Mouse (Mus musculus): Measurements from ENCODE around the gene Zfp445.

Zfp445 gene

GRCm38 (mm10) chr9:122826743-122827142, 39.1 kb downstream of the Zfp445 start:
- Histone ChIP-seq H3K4me1 (replicated peaks; ENCODE audit: low read depth, low read length) (peaks cover 9% of the 10 kb centered on the region), H3K27me3 (ENCODE audit: insufficient read depth, low read length) (no peaks in the 10 kb centered on the region), H3K36me3 (ENCODE audit: insufficient read depth, low read length) (peaks cover 29% of the 10 kb centered on the region), H3K9me3 (ENCODE audit: low read length) (no peaks in the 10 kb centered on the region), H3K4me3 (replicated peaks; ENCODE audit: low read length) (no peak overlapping the region)
- TF ChIP-seq NANOG (IDR thresholded peaks at IDR 0.05; ENCODE audit: borderline replicate concordance, low read length) (no peak), CTCF (conservative IDR thresholded peaks at IDR 0.05; ENCODE audit: low read length) (no peak), POU5F1 (IDR thresholded peaks at IDR 0.05; ENCODE audit: borderline replicate concordance, low read length) (no peak)

GRCm38 (mm10) chr9:122823374-122824017, 42.3 kb downstream of the Zfp445 start:
- Histone ChIP-seq H3K4me1 (replicated peaks; ENCODE audit: low read depth, low read length) (peaks cover 21% of the 10 kb centered on the region), H3K4me3 (replicated peaks; ENCODE audit: low read length) (no peak overlapping the region), H3K27me3 (ENCODE audit: insufficient read depth, low read length) (no peaks in the 10 kb centered on the region), H3K9me3 (ENCODE audit: low read length) (no peaks in the 10 kb centered on the region), H3K36me3 (ENCODE audit: insufficient read depth, low read length) (peaks cover 33% of the 10 kb centered on the region)
- TF ChIP-seq POU5F1 (IDR thresholded peaks at IDR 0.05; ENCODE audit: borderline replicate concordance, low read length), result no peak
- TF ChIP-seq NANOG (IDR thresholded peaks at IDR 0.05; ENCODE audit: borderline replicate concordance, low read length), result no peak
- no peak for TF ChIP-seq CTCF (conservative IDR thresholded peaks at IDR 0.05; ENCODE audit: low read length)

GRCm38 (mm10) chr9:122815239-122815851, 50.5 kb downstream of the Zfp445 start:
- H3K27me3 ChIP-seq (ENCODE audit: insufficient read depth, low read length), result no peaks in the 10 kb centered on the region
- H3K4me3 ChIP-seq (replicated peaks; ENCODE audit: low read length), result no peak overlapping the region
- peaks cover 3% of the 10 kb centered on the region for H3K4me1 ChIP-seq (replicated peaks; ENCODE audit: low read depth, low read length)
- TF ChIP-seq POU5F1 (IDR thresholded peaks at IDR 0.05; ENCODE audit: borderline replicate concordance, low read length), result no peak
- H3K9me3 ChIP-seq (ENCODE audit: low read length), result no peaks in the 10 kb centered on the region
- peaks cover 7% of the 10 kb centered on the region; the same call in 1 of the 2 replicates for H3K36me3 ChIP-seq (ENCODE audit: insufficient read depth, low read length)

GRCm38 (mm10) chr9:122814775-122815174, 51.0 kb downstream of the Zfp445 start:
- TF ChIP-seq POU5F1 (IDR thresholded peaks at IDR 0.05; ENCODE audit: borderline replicate concordance, low read length) (no peak), NANOG (IDR thresholded peaks at IDR 0.05; ENCODE audit: borderline replicate concordance, low read length) (no peak), CTCF (conservative IDR thresholded peaks at IDR 0.05; ENCODE audit: low read length) (no peak)
- no peaks in the 10 kb centered on the region for H3K9me3 ChIP-seq (ENCODE audit: low read length)
- no peaks in the 10 kb centered on the region for H3K4me1 ChIP-seq (replicated peaks; ENCODE audit: low read depth, low read length)
- H3K27me3 ChIP-seq (ENCODE audit: insufficient read depth, low read length), result no peaks in the 10 kb centered on the region
- H3K4me3 ChIP-seq (replicated peaks; ENCODE audit: low read length), result no peak overlapping the region
- 0 out of 2 replicates have a peak, but pooled peaks cover 4% of the 10 kb centered on the region for H3K36me3 ChIP-seq (ENCODE audit: insufficient read depth, low read length)

- no peaks in the 10 kb centered on the region for H3K27me3 ChIP-seq (ENCODE audit: insufficient read depth, low read length)
- H3K4me3 ChIP-seq (replicated peaks; ENCODE audit: low read length), result no peak overlapping the region
- no peaks in the 10 kb centered on the region for H3K9me3 ChIP-seq (ENCODE audit: low read length)
- 0 out of 2 replicates have a peak, but pooled peaks cover 4% of the 10 kb centered on the region for H3K36me3 ChIP-seq (ENCODE audit: insufficient read depth, low read length)
- H3K4me1 ChIP-seq (replicated peaks; ENCODE audit: low read depth, low read length), result no peaks in the 10 kb centered on the region
- TF ChIP-seq CTCF (conservative IDR thresholded peaks at IDR 0.05; ENCODE audit: low read length) (no peak), NANOG (IDR thresholded peaks at IDR 0.05; ENCODE audit: borderline replicate concordance, low read length) (no peak), POU5F1 (IDR thresholded peaks at IDR 0.05; ENCODE audit: borderline replicate concordance, low read length) (no peak)
Measured at GRCm38 (mm10) chr9:122812386-122812785, 53.4 kb downstream of the Zfp445 start.

GRCm38 (mm10) chr9:122810212-122810611, 55.6 kb downstream of the Zfp445 start:
- Histone ChIP-seq H3K36me3 (ENCODE audit: insufficient read depth, low read length) (0 out of 2 replicates have a peak, but pooled peaks cover 4% of the 10 kb centered on the region), H3K9me3 (ENCODE audit: low read length) (no peaks in the 10 kb centered on the region), H3K4me1 (replicated peaks; ENCODE audit: low read depth, low read length) (peaks cover 8% of the 10 kb centered on the region), H3K4me3 (replicated peaks; ENCODE audit: low read length) (no peak overlapping the region), H3K27me3 (ENCODE audit: insufficient read depth, low read length) (no peaks in the 10 kb centered on the region)
- no peak for TF ChIP-seq POU5F1 (IDR thresholded peaks at IDR 0.05; ENCODE audit: borderline replicate concordance, low read length)
- TF ChIP-seq NANOG (IDR thresholded peaks at IDR 0.05; ENCODE audit: borderline replicate concordance, low read length), result no peak
- no peak for TF ChIP-seq CTCF (conservative IDR thresholded peaks at IDR 0.05; ENCODE audit: low read length)

- Histone ChIP-seq H3K36me3 (ENCODE audit: insufficient read depth, low read length) (0 out of 2 replicates have a peak, but pooled peaks cover 4% of the 10 kb centered on the region), H3K4me3 (replicated peaks; ENCODE audit: low read length) (no peak overlapping the region), H3K27me3 (ENCODE audit: insufficient read depth, low read length) (no peaks in the 10 kb centered on the region), H3K4me1 (replicated peaks; ENCODE audit: low read depth, low read length) (peaks cover 15% of the 10 kb centered on the region), H3K9me3 (ENCODE audit: low read length) (no peaks in the 10 kb centered on the region)
- TF ChIP-seq POU5F1 (IDR thresholded peaks at IDR 0.05; ENCODE audit: borderline replicate concordance, low read length), result no peak
- no peak for TF ChIP-seq CTCF (conservative IDR thresholded peaks at IDR 0.05; ENCODE audit: low read length)
- no peak for TF ChIP-seq NANOG (IDR thresholded peaks at IDR 0.05; ENCODE audit: borderline replicate concordance, low read length)
Measured at GRCm38 (mm10) chr9:122807186-122807585, 58.6 kb downstream of the Zfp445 start.

- Histone ChIP-seq H3K27me3 (ENCODE audit: insufficient read depth, low read length) (no peaks in the 10 kb centered on the region), H3K9me3 (ENCODE audit: low read length) (no peaks in the 10 kb centered on the region), H3K4me3 (replicated peaks; ENCODE audit: low read length) (peak overlapping the region; percentile 85), H3K36me3 (ENCODE audit: insufficient read depth, low read length) (no peaks in the 10 kb centered on the region), H3K4me1 (replicated peaks; ENCODE audit: low read depth, low read length) (peaks cover 15% of the 10 kb centered on the region)
- TF ChIP-seq POU5F1 (IDR thresholded peaks at IDR 0.05; ENCODE audit: borderline replicate concordance, low read length), result no peak
Measured at GRCm38 (mm10) chr9:122805845-122806341, 59.9 kb downstream of the Zfp445 start.

All from E14TG2a.4 (cell line).